Mouse (Mus musculus) lung, postnatal 0 days (tissue): ENCODE data around the gene Erg. TPM values are rescaled to one million over a fixed set of nuclear protein-coding genes. Genes with fewer than 3 reads are reported as not detected.
A peak's percentile ranks its signal among the peaks of the same experiment; 100 is the strongest.

ENCODE experiments used
- ATAC-seq: fragments of 200-750 bp; cut with Nextera tagmentation; 2 replicates; pipeline ENCODE4 v1.8.0; 2017; ENCODE audit warnings: moderate library complexity
- DNase-seq: peaks from one replicate; pipeline ENCODE4 v3.0.0-alpha.2; 2016; ENCODE audit warnings: low spot score
- H3K27ac ChIP-seq: fragments of 300-500 bp; sonication (generic); 2 replicates; pipeline ENCODE4 v1.5.1; 2014; ENCODE audit warnings: antibody characterized with exemption, mild to moderate bottlenecking, low read length, mixed read lengths
- H3K27me3 ChIP-seq: fragments of 300-500 bp; sonication (generic); replicated peaks from 2 replicates; pipeline ENCODE4 v1.6.1; 2014; ENCODE audit warnings: low read length, mixed read lengths; ENCODE audit not compliant: insufficient read depth
- H3K36me3 ChIP-seq: fragments of 300-500 bp; sonication (generic); 2 replicates; pipeline ENCODE4 v1.6.1; 2014; ENCODE audit warnings: low read length, mixed read lengths; ENCODE audit not compliant: insufficient read depth
- H3K4me1 ChIP-seq: fragments of 300-500 bp; sonication (generic); 2 replicates; pipeline ENCODE4 v1.6.1; 2014; ENCODE audit warnings: antibody characterized with exemption, low read depth, low read length, mixed read lengths; ENCODE audit not compliant: insufficient read depth
- H3K4me2 ChIP-seq: fragments of 300-500 bp; sonication (generic); replicated peaks from 2 replicates; pipeline ENCODE4 v1.6.1; 2014; ENCODE audit warnings: low read depth, mild to moderate bottlenecking, low read length, moderate library complexity, mixed read lengths
- H3K4me3 ChIP-seq: fragments of 300-500 bp; sonication (generic); 2 replicates; pipeline ENCODE4 v1.5.1; 2014; ENCODE audit warnings: low read depth, low read length
- H3K9ac ChIP-seq: fragments of 300-500 bp; sonication (generic); replicated peaks from 2 replicates; pipeline ENCODE4 v1.6.1; 2014; ENCODE audit warnings: low read depth, mild to moderate bottlenecking
- H3K9me3 ChIP-seq: fragments of 300-500 bp; sonication (generic); 2 replicates; pipeline ENCODE4 v1.6.1; 2016; ENCODE audit warnings: low read length, mixed read lengths
- CTCF ChIP-seq: IDR thresholded peaks from 2 replicates; pipeline ENCODE4 v1.5.1; 2016; ENCODE audit warnings: antibody characterized with exemption, mild to moderate bottlenecking
- EP300 ChIP-seq: IDR thresholded peaks from 2 replicates; pipeline ENCODE4 v1.6.1; 2016; ENCODE audit warnings: antibody characterized with exemption, mild to moderate bottlenecking, control low read depth
- WGBS: fragments of 180-500 bp; shearing (Covaris S2); extraction: QIAGEN DNeasy Blood & Tissue Kit; methylation state at CpG from one replicate; pipeline ENCODE4 v1.1.7; 2014; 5-methylcytosine and 5-hydroxymethylcytosine counted together
- polyA plus RNA-seq: library from polyadenylated mRNA; unstranded; fragments of >200 nt; fragmentation: Nextera tagmentation; extraction: Ambion mirVana; gene quantifications from 2 replicates; pipeline ENCODE4 v1.2.1, GENCODE M21; 2015

Erg gene
- polyA plus RNA-seq, 1 experiment from 2014 or later = 13.2 TPM

GRCm38 (mm10) chr16:95413401-95413959 lies 172.9 kb downstream of the Erg start:
- ATAC-seq = no peak

GRCm38 (mm10) chr16:95408096-95408495 lies 178.3 kb downstream of the Erg start:
- H3K27ac ChIP-seq = no peak overlapping the region
- 27% methylated on average over 14 of the region's 14 CpGs for WGBS
- DNase-seq = peak; percentile 50

More at GRCm38 (mm10) chr16:95413401-95413959, 172.9 kb downstream of the Erg start:
- H3K36me3 ChIP-seq = no peaks in the 10 kb centered on the region
- H3K4me2 ChIP-seq = no peak overlapping the region
- TF ChIP-seq CTCF (no peak), EP300 (no peak)
- no peaks in the 10 kb centered on the region for H3K27me3 ChIP-seq
- no peak for DNase-seq
- H3K4me3 ChIP-seq = no peak overlapping the region
- no peak overlapping the region for H3K9ac ChIP-seq
- H3K27ac ChIP-seq = no peak overlapping the region
- no peaks in the 10 kb centered on the region for H3K4me1 ChIP-seq
- WGBS = 62% methylated on average over 3 of the region's 3 CpGs
- no peaks in the 10 kb centered on the region for H3K9me3 ChIP-seq

GRCm38 (mm10) chr16:95405496-95405895 lies 180.9 kb downstream of the Erg start:
- TF ChIP-seq CTCF (no peak), EP300 (no peak)
- Histone ChIP-seq H3K27ac (no peak overlapping the region), H3K4me3 (no peak overlapping the region), H3K4me1 (no peaks in the 10 kb centered on the region), H3K9ac (no peak overlapping the region), H3K4me2 (no peak overlapping the region), H3K9me3 (no peaks in the 10 kb centered on the region), H3K27me3 (no peaks in the 10 kb centered on the region), H3K36me3 (no peaks in the 10 kb centered on the region)
- DNase-seq (no peak), ATAC-seq (no peak)
- 75% methylated on average over 3 of the region's 3 CpGs for WGBS

More at GRCm38 (mm10) chr16:95408096-95408495, 178.3 kb downstream of the Erg start:
- no peaks in the 10 kb centered on the region for H3K4me1 ChIP-seq
- no peaks in the 10 kb centered on the region for H3K27me3 ChIP-seq
- H3K9me3 ChIP-seq = no peaks in the 10 kb centered on the region
- no peak for ATAC-seq
- no peak overlapping the region for H3K4me2 ChIP-seq
- H3K36me3 ChIP-seq = no peaks in the 10 kb centered on the region
- H3K4me3 ChIP-seq = no peak overlapping the region
- no peak overlapping the region for H3K9ac ChIP-seq
- no peak for TF ChIP-seq EP300
- no peak for TF ChIP-seq CTCF

- H3K9me3 ChIP-seq = no peaks in the 10 kb centered on the region
- H3K36me3 ChIP-seq = no peaks in the 10 kb centered on the region
- no peak overlapping the region for H3K4me3 ChIP-seq
- WGBS = 51% methylated on average over 5 of the region's 5 CpGs
- H3K4me2 ChIP-seq = no peak overlapping the region
- no peak for TF ChIP-seq CTCF
- TF ChIP-seq EP300 = no peak
- no peak overlapping the region for H3K27ac ChIP-seq
- H3K4me1 ChIP-seq = no peaks in the 10 kb centered on the region
- DNase-seq (peak; percentile 13), ATAC-seq (peak; percentile 74)
- H3K9ac ChIP-seq = no peak overlapping the region
- no peaks in the 10 kb centered on the region for H3K27me3 ChIP-seq
Observed at GRCm38 (mm10) chr16:95403453-95403852, 182.9 kb downstream of the Erg start.

GRCm38 (mm10) chr16:95401869-95402268 lies 184.5 kb downstream of the Erg start:
- WGBS = 76% methylated on average over 9 of the region's 9 CpGs
- TF ChIP-seq EP300 (no peak), CTCF (no peak)
- Histone ChIP-seq H3K27me3 (no peaks in the 10 kb centered on the region), H3K36me3 (no peaks in the 10 kb centered on the region), H3K9me3 (no peaks in the 10 kb centered on the region), H3K4me2 (no peak overlapping the region), H3K9ac (no peak overlapping the region), H3K27ac (no peak overlapping the region), H3K4me3 (no peak overlapping the region), H3K4me1 (no peaks in the 10 kb centered on the region)
- ATAC-seq (no peak), DNase-seq (no peak)

- no peaks in the 10 kb centered on the region for H3K27me3 ChIP-seq
- no peaks in the 10 kb centered on the region for H3K4me1 ChIP-seq
- WGBS = 86% methylated on average over 11 of the region's 11 CpGs
- H3K4me2 ChIP-seq = no peak overlapping the region
- TF ChIP-seq EP300 (no peak), CTCF (no peak)
- H3K9me3 ChIP-seq = no peaks in the 10 kb centered on the region
- H3K9ac ChIP-seq = no peak overlapping the region
- no peak overlapping the region for H3K4me3 ChIP-seq
- ATAC-seq (no peak), DNase-seq (no peak)
- H3K27ac ChIP-seq = no peak overlapping the region
- no peaks in the 10 kb centered on the region for H3K36me3 ChIP-seq
Observed at GRCm38 (mm10) chr16:95398761-95399343, 187.5 kb downstream of the Erg start.
